Mouse (Mus musculus): ENCODE results near the gene Fthl17b. TPM values are rescaled to one million over a fixed set of nuclear protein-coding genes. Genes with fewer than 3 reads are reported as not detected.
"Not testable (repeated sequence)": the region's sequence is repeated elsewhere in the genome, so short reads cannot be mapped to it uniquely, and the experiment has no call there.

Fthl17b gene
- not detected in 2 replicates for polyA plus RNA-seq (2014; fragmentation: Nextera tagmentation; extraction: Ambion mirVana)

DNA sequence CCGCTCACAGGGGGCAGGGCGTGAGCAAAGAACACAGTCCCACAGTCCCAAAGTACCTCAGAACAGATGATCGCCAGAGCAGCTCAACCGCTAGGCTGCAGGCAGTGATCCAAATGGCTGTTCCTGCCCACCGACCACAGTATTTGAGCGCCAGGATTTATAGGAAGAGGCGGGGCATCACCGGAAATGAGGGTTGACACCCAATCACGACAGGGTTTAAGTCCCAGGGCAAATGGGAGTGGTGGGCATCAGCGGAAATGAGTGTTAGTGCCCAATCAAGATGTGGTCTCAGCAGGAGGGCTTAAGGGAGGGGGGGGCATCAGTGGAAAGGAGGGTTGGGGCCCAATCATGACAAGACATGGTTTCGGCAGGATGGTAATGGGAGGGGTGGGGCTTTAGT is at the start of gene Fthl17b:
Gene Fthl17b, minus strand, starts transcription at position 101 of the 400 bp plus-strand sequence.
- not testable (repeated sequence) for H3K4me1 ChIP-seq (ENCODE audit: control insufficient read depth, insufficient read depth, low read length); H3K27me3 ChIP-seq (ENCODE audit: control insufficient read depth, insufficient read depth, low read length); ATAC-seq (replicated peaks; ENCODE audit: insufficient number of reproducible peaks, low FRiP score, low TSS enrichment); H3K4me2 ChIP-seq; H3K4me3 ChIP-seq (ENCODE audit: low read depth, low read length); H3K9me3 ChIP-seq (replicated peaks; ENCODE audit: control insufficient read depth, low read length); H3K36me3 ChIP-seq (ENCODE audit: control insufficient read depth, insufficient read depth, low read length); H3K9ac ChIP-seq (ENCODE audit: low read depth, low read length); H3K27ac ChIP-seq (ENCODE audit: low read depth, low read length)
- 83% methylated on average over 4 of the region's 11 CpGs for WGBS (ENCODE audit: insufficient replicate concordance)

DNA sequence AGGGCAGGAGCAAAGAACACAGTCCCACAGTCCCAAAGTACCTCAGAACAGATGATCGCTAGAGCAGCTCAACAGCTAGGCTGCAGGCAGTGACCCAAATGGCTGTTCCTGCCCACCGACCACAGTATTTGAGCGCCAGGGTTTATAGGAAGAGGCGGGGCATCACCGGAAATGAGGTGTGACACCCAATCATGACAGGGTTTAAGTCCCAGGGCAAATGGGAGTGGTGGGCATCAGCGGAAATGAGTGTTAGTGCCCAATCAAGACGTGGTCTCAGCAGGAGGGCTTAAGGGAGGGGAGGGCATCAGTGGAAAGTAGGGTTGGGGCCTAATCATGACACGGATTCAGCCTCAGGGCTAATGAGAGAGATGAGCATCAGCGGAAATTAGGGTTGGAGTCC is 23.9 kb upstream of the Fthl17b start, which contains the start of gene Fthl17d:
Gene Fthl17d, minus strand, starts transcription at position 101 of the 400 bp plus-strand sequence.
- H3K36me3 ChIP-seq (ENCODE audit: control insufficient read depth, insufficient read depth, low read length); H3K9me3 ChIP-seq (replicated peaks; ENCODE audit: control insufficient read depth, low read length); H3K4me3 ChIP-seq (ENCODE audit: low read depth, low read length); H3K4me1 ChIP-seq (ENCODE audit: control insufficient read depth, insufficient read depth, low read length); ATAC-seq (replicated peaks; ENCODE audit: insufficient number of reproducible peaks, low FRiP score, low TSS enrichment); H3K4me2 ChIP-seq; H3K27me3 ChIP-seq (ENCODE audit: control insufficient read depth, insufficient read depth, low read length); H3K27ac ChIP-seq (ENCODE audit: low read depth, low read length); H3K9ac ChIP-seq (ENCODE audit: low read depth, low read length): not testable (repeated sequence)
- no CpG with 5 or more reads among the region's 9 CpGs for WGBS (ENCODE audit: insufficient replicate concordance)

DNA sequence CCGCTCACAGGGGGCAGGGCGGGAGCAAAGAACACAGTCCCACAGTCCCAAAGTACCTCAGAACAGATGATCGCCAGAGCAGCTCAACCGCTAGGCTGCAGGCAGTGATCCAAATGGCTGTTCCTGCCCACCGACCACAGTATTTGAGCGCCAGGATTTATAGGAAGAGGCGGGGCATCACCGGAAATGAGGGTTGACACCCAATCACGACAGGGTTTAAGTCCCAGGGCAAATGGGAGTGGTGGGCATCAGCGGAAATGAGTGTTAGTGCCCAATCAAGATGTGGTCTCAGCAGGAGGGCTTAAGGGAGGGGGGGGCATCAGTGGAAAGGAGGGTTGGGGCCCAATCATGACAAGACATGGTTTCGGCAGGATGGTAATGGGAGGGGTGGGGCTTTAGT is 13.7 kb upstream of the Fthl17b start, which contains the start of gene Fthl17c:
Gene Fthl17c, minus strand, starts transcription at position 101 of the 400 bp plus-strand sequence.
- not testable (repeated sequence) for H3K9me3 ChIP-seq (replicated peaks; ENCODE audit: control insufficient read depth, low read length); ATAC-seq (replicated peaks; ENCODE audit: insufficient number of reproducible peaks, low FRiP score, low TSS enrichment); H3K4me1 ChIP-seq (ENCODE audit: control insufficient read depth, insufficient read depth, low read length); H3K4me3 ChIP-seq (ENCODE audit: low read depth, low read length); H3K9ac ChIP-seq (ENCODE audit: low read depth, low read length); H3K27ac ChIP-seq (ENCODE audit: low read depth, low read length); H3K27me3 ChIP-seq (ENCODE audit: control insufficient read depth, insufficient read depth, low read length); H3K4me2 ChIP-seq; H3K36me3 ChIP-seq (ENCODE audit: control insufficient read depth, insufficient read depth, low read length)
- WGBS (ENCODE audit: insufficient replicate concordance) = no CpG with 5 or more reads among the region's 11 CpGs

DNA sequence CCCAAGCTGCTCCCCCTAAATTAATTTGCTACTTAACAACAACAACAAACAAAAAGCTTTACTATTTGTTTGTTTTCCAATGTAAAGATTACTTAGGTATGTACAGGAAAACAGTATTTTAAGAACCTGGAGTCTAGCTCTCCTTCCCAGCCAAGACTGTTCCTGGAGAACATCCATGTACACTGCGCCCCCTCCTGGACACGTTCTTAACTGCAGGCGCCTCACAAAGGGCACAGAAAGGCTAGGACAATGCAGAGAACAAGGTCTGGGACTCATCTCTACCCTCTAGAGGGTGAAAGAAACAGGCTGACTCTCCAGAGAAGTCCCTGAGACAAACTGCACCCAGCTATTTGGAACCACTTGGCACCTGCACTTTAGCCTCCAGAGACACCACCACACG is 1.8 kb upstream of the Fthl17b start:
- H3K36me3 ChIP-seq (ENCODE audit: control insufficient read depth, insufficient read depth, low read length); H3K9ac ChIP-seq (ENCODE audit: low read depth, low read length); H3K4me1 ChIP-seq (ENCODE audit: control insufficient read depth, insufficient read depth, low read length); H3K9me3 ChIP-seq (replicated peaks; ENCODE audit: control insufficient read depth, low read length); H3K27ac ChIP-seq (ENCODE audit: low read depth, low read length); H3K27me3 ChIP-seq (ENCODE audit: control insufficient read depth, insufficient read depth, low read length); H3K4me2 ChIP-seq; ATAC-seq (replicated peaks; ENCODE audit: insufficient number of reproducible peaks, low FRiP score, low TSS enrichment); H3K4me3 ChIP-seq (ENCODE audit: low read depth, low read length): not testable (repeated sequence)
- 35% methylated on average over 4 of the region's 4 CpGs for WGBS (ENCODE audit: insufficient replicate concordance)

DNA sequence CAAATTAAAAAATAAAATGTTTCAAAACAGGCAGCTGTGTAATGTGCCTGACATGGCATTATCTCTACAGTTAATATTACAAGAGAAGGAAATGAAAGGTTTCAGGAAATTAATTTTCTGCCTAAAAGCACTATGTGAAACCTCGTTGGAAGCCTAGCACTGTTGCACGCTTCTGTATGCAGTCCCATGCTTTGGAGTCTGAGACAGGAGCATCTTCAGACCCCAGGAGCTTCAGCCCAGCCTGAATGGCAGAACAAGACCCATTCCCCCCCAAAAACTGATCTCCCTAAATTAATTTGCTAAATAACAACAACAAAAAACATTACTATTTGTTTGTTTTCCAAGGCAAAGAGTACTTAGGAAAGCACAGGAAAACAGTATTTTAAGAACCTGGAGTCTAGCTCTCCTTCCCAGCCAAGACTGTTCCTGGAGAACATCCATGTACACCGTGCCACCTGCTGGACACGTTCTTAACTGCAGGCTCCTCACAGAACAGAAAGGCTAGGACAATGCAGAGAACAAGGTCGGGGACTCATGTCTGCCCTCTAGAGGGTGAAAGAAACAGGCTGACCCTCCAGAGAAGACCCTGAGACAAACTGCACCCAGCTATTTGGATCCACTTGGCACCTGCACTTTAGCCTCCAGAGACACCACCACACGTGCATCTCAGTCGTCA is 14.5 kb downstream of the Fthl17b start:
- H3K4me2 ChIP-seq; H3K4me3 ChIP-seq (ENCODE audit: low read depth, low read length); H3K4me1 ChIP-seq (ENCODE audit: control insufficient read depth, insufficient read depth, low read length); H3K27me3 ChIP-seq (ENCODE audit: control insufficient read depth, insufficient read depth, low read length); H3K9me3 ChIP-seq (replicated peaks; ENCODE audit: control insufficient read depth, low read length); H3K27ac ChIP-seq (ENCODE audit: low read depth, low read length); ATAC-seq (replicated peaks; ENCODE audit: insufficient number of reproducible peaks, low FRiP score, low TSS enrichment); H3K36me3 ChIP-seq (ENCODE audit: control insufficient read depth, insufficient read depth, low read length); H3K9ac ChIP-seq (ENCODE audit: low read depth, low read length): not testable (repeated sequence)
- WGBS (ENCODE audit: insufficient replicate concordance) = 13% methylated on average over 7 of the region's 7 CpGs

DNA sequence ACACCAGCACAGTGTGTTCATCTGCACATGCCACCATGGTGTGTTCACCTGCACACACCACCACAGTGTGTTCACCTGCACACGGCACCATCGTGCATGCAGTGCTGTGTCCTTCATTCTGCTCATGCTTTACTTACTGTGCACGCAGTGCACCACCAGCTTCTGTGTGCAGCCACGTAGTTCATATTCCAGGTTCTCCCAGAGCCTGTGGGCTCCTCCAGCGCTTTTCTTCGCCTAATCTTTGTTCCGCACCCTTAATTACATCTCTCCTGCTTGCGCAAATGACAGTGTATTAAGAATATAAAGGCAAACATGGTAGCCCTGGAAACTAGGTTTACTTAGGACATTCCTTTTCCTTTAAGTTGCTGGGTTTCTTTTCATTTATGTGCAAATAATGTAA is 18.7 kb downstream of the Fthl17b start:
- ATAC-seq (replicated peaks; ENCODE audit: insufficient number of reproducible peaks, low FRiP score, low TSS enrichment) = no peak
- Histone ChIP-seq H3K4me2 (no peak overlapping the region), H3K27me3 (ENCODE audit: control insufficient read depth, insufficient read depth, low read length) (no peaks in the 10 kb centered on the region), H3K4me1 (ENCODE audit: control insufficient read depth, insufficient read depth, low read length) (no peaks in the 10 kb centered on the region), H3K4me3 (ENCODE audit: low read depth, low read length) (no peak overlapping the region), H3K9ac (ENCODE audit: low read depth, low read length) (no peak overlapping the region), H3K9me3 (replicated peaks; ENCODE audit: control insufficient read depth, low read length) (no peaks in the 10 kb centered on the region), H3K36me3 (ENCODE audit: control insufficient read depth, insufficient read depth, low read length) (no peaks in the 10 kb centered on the region), H3K27ac (ENCODE audit: low read depth, low read length) (no peak overlapping the region)
- WGBS (ENCODE audit: insufficient replicate concordance) = 81% methylated on average over 8 of the region's 8 CpGs

DNA sequence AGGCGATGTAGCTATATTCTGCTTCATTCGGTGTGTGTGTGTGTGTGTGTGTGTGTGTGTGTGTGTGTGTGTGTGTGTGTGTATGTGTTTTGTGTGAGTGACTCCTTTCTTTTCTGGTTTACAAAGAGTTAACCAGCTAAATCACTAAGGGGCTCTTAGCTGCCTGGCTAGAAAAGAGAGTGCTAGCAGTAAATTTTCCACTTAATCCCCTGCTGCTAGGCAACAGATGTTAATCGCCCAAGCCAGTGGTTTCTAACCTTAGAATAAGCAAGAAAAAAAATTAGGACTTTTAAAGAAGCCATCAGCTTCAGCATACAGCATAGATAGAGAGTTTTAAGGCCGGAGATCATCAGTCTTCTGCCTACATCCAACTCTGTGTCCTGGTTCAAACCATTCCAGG is 35.5 kb downstream of the Fthl17b start:
- no peak for ATAC-seq (replicated peaks; ENCODE audit: insufficient number of reproducible peaks, low FRiP score, low TSS enrichment)
- no peaks in the 10 kb centered on the region for H3K4me1 ChIP-seq (ENCODE audit: control insufficient read depth, insufficient read depth, low read length)
- no peaks in the 10 kb centered on the region for H3K27me3 ChIP-seq (ENCODE audit: control insufficient read depth, insufficient read depth, low read length)
- H3K9ac ChIP-seq (ENCODE audit: low read depth, low read length) = no peak overlapping the region
- no peak overlapping the region for H3K4me3 ChIP-seq (ENCODE audit: low read depth, low read length)
- no peaks in the 10 kb centered on the region for H3K9me3 ChIP-seq (replicated peaks; ENCODE audit: control insufficient read depth, low read length)
- no peak overlapping the region for H3K4me2 ChIP-seq
- WGBS (ENCODE audit: insufficient replicate concordance) = 38% methylated on average over 4 of the region's 4 CpGs
- H3K27ac ChIP-seq (ENCODE audit: low read depth, low read length) = no peak overlapping the region
- H3K36me3 ChIP-seq (ENCODE audit: control insufficient read depth, insufficient read depth, low read length) = no peaks in the 10 kb centered on the region

DNA sequence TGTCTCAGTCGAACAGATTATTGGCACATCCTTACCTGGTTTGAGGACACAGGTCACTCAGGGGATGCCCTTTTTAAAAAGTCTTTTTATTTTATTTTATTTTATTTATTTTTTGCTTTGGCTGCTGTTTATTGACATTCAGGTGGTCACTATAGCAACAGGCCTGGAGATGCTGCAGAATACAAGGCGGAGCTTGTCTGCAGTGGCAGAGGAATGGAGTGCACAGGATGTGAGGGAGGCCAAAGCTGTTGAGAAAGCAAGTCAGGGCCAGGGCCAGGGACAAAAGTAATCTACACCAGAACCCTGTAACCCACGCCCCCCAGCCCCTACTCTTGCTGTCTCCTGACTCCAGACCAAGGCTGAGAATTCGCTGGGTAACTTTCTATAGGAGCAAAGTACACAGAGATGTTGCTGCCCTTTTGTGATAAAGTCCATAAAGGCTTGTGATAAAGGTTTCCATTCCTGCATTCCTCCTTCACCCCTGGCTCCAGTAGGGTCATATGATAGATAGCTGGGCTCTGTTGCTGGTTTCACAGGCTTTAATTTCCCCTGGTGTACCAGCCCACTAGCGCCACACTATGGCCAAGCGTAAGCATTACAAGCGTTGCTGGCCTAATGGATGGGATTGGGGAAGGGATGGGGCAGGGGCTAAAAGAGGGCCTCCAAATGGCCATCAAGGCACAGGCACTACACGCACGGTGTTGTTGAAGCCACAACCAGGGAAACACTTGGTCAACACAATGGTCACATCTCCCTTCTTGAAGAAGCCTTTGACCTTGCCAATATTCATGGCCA is 40.8 kb downstream of the Fthl17b start:
- no peak for ATAC-seq (replicated peaks; ENCODE audit: insufficient number of reproducible peaks, low FRiP score, low TSS enrichment)

More for the DNA sequence above, 40.8 kb downstream of the Fthl17b start:
- no peak overlapping the region for H3K9ac ChIP-seq (ENCODE audit: low read depth, low read length)
- H3K27me3 ChIP-seq (ENCODE audit: control insufficient read depth, insufficient read depth, low read length) = no peaks in the 10 kb centered on the region
- no peaks in the 10 kb centered on the region for H3K9me3 ChIP-seq (replicated peaks; ENCODE audit: control insufficient read depth, low read length)
- no peak overlapping the region for H3K27ac ChIP-seq (ENCODE audit: low read depth, low read length)
- no peaks in the 10 kb centered on the region for H3K4me1 ChIP-seq (ENCODE audit: control insufficient read depth, insufficient read depth, low read length)
- H3K4me2 ChIP-seq = no peak overlapping the region
- no peak overlapping the region for H3K4me3 ChIP-seq (ENCODE audit: low read depth, low read length)
- WGBS (ENCODE audit: insufficient replicate concordance) = 47% methylated on average over 9 of the region's 9 CpGs
- no peaks in the 10 kb centered on the region for H3K36me3 ChIP-seq (ENCODE audit: control insufficient read depth, insufficient read depth, low read length)

Measured in heart, embryonic 11.5 days (tissue).